Mouse (Mus musculus): Measurements from ENCODE around the gene Matn4. TPM values are rescaled to one million over a fixed set of nuclear protein-coding genes. Genes with fewer than 3 reads are reported as not detected.

Gene Matn4
- not detected for total RNA-seq (2023)

DNA sequence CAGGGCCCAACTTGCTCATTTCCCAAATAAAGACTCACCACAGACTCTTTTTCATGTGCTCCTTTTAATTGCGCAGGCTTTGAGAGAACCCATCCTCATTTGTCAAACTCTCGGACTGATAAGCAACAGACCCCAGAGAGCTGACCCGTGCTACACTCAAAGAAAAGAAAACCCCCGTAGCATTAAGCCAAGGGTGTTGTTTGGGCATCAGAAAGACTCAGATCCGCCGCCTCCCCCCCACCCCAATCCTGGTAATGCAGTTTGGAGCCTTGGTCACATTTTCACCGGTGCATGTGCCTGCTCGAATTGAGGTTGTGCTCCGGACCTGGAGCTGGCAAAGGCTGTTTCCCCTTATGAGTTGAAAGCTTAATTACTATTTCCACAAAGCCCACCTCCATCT, at the start of gene Matn4:
Gene Matn4 (minus strand): TSS at position 101 of the 400 bp plus-strand sequence.

DNA sequence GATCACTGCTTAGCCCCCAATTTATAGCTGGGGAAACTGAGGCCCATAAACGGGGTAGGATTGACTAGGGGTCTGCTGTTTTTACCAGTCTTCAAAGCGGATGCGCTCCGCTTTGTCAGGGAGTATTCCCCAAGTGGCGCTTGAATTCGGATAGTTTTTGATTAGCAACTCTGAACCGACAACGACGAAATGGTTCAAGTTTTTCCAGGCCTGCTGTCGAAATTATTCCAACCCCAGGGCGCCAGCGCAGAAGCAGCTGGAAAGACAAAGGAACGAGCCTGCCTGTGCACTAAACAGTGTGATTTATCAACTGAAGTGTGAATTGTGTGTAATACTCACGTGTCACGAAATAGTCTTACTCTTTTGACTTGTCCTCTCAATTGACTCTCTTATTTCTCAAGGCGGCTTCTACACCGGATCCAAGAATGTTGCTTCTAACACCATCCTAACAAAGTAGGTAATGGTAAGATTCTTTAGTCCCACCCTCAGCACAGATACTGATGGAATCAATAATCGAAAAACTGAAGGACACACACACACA, 38.6 kb upstream of the Matn4 start, which contains the start of gene Sdc4:
Gene Sdc4 (minus strand): TSS at position 428 of the 541 bp plus-strand sequence.

DNA sequence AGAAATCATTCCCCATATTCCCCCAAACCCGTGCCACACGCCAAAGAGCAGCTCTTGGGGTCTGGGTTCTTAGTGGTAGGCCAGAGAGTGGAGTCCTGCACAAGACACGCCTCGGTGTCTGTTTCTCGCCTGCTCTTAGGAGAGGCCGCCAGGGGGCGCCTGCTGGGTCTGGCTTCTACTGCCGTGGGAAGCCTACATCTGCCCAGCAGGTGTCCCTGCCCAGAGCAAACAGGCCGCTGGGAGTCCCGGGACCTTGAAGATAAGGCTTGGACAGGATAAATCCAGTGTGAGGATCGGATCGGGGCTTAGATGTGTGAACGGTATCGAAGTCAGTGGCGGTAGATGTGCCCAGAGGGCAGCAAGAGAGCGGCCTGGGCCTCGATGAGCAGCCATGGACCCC, 2.1 kb downstream of the Matn4 start, which contains the start of gene Rbpjl:
Gene Rbpjl (plus strand): TSS at position 236 of the 400 bp plus-strand sequence.

DNA sequence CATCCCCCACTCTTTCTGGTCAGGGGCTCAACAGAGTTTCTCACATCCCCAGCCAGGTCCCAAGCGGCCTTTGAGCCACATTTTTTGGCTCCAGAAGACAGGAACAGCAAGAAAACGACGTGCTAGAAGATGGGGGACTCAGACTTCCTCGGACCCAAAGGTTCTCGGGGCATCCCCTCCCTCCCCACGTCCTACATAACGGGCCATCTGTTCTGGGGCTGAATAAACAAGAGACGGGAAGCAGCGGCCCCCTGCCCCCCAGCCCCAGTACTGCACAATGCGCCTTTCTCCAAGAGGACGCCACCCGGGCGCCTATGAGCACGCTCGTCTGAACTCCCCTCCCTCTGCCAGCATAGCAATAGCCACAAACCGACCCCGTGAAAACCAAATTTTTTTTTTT, 15.9 kb downstream of the Matn4 start, which contains the start of gene Slpi:
Gene Slpi (minus strand): TSS at position 76 of the 400 bp plus-strand sequence.

Other genes with a start within 250 kb of the Matn4 start
- not detected for gene Kcns1, start 234.0 kb downstream of the Matn4 start, total RNA-seq (2023)
- gene Wfdc5, start 222.4 kb downstream of the Matn4 start, total RNA-seq (2023), result not detected
- not detected for gene Wfdc12, start 214.6 kb downstream of the Matn4 start, total RNA-seq (2023)
- gene Wfdc15a, start 205.0 kb downstream of the Matn4 start, total RNA-seq (2023), result not detected
- not detected for gene Wfdc15b, start 183.5 kb downstream of the Matn4 start, total RNA-seq (2023)
- not detected for gene Svs2, start 166.7 kb downstream of the Matn4 start, total RNA-seq (2023)
- gene Svs3b, start 148.5 kb downstream of the Matn4 start, total RNA-seq (2023), result not detected
- gene Svs4, start 126.7 kb downstream of the Matn4 start, total RNA-seq (2023), result not detected
- gene Svs3a, start 115.9 kb downstream of the Matn4 start, total RNA-seq (2023), result not detected
- gene Svs6, start 88.4 kb downstream of the Matn4 start, total RNA-seq (2023), result not detected
- gene Svs5, start 72.4 kb downstream of the Matn4 start, total RNA-seq (2023), result not detected
- gene Slpi, start 16.1 kb downstream of the Matn4 start, total RNA-seq (2023), result 7.1 TPM
- gene Rbpjl, start 2.0 kb downstream of the Matn4 start, total RNA-seq (2023), result not detected
- 12.5 TPM for gene Sdc4, start 38.7 kb upstream of the Matn4 start, total RNA-seq (2023)
- gene Sys1, start 51.8 kb upstream of the Matn4 start, total RNA-seq (2023), result 55.4 TPM
- gene Gm20458, start 55.8 kb upstream of the Matn4 start, total RNA-seq (2023), result 0.56 TPM
- not detected for gene Trp53tg5, start 68.6 kb upstream of the Matn4 start, total RNA-seq (2023)
- gene Dbndd2, start 80.9 kb upstream of the Matn4 start, total RNA-seq (2023), result 4.5 TPM
- 67.9 TPM for gene Pigt, start 92.4 kb upstream of the Matn4 start, total RNA-seq (2023)
- not detected for gene Wfdc2, start 157.3 kb upstream of the Matn4 start, total RNA-seq (2023)
- not detected for gene Spint3, start 168.3 kb upstream of the Matn4 start, total RNA-seq (2023)
- not detected for gene Wfdc6a, start 180.3 kb upstream of the Matn4 start, total RNA-seq (2023)
- gene Eppin, start 188.4 kb upstream of the Matn4 start, total RNA-seq (2023), result not detected
- not detected for gene Wfdc6b, start 208.4 kb upstream of the Matn4 start, total RNA-seq (2023)
- gene Wfdc8, start 208.5 kb upstream of the Matn4 start, total RNA-seq (2023), result not detected
- not detected for gene Wfdc16, start 233.6 kb upstream of the Matn4 start, total RNA-seq (2023)

Data from CD4-positive naive resting alpha-beta T cell, adult 76 days (primary cell).